Mouse (Mus musculus) mesoderm, embryonic 11.5 days (tissue): ENCODE measurements around the gene Nsun5.
A peak's percentile ranks its signal among the peaks of the same experiment; 100 is the strongest.

Source experiments
- DNase-seq: peaks from one replicate; pipeline ENCODE4 v3.0.0-alpha.2; 2012; ENCODE audit warnings: low read depth, low spot score

The Nsun5 gene

GRCm38 (mm10) chr5:135373601-135374000, 3.8 kb downstream of the Nsun5 start:
- DNase-seq: no peak

DNA sequence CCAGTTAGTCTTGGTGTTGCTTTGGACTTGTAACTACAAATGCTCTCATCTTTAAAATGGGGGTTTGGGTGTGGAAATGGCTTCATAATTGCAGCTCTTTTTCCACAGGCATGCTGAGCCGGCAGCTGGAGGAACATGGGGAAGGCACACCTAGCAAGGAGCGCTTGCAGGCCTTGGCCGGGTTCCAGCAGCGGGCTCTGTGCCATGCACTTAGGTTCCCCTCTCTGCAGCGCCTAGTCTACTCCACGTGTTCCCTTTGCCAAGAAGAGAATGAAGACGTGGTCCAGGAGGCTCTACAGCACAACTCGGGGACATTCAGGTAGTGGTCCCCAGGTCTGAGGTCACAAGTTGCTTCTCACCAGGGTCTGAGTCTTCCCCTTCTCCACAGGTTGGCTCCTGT, 5.4 kb downstream of the Nsun5 start:
- DNase-seq: no peak

DNA sequence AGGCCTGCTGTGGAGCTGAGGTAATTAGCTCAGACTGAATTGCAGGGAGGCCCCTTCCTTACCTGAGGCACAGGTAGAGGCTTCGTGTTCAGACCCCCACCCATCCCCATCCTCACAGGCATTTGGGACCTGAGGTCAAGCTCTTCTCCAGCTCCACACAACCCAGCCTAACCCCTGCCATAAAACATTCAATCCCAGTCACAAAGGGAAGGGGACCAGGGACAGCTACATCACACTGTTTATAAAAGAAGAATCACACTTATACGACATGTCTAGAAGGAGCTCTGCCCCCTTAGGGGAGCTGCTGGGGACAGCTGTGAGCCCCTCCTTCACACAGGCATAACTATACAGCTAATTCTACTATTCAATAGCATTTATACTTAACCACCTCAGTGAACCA, 6.6 kb downstream of the Nsun5 start:
- no peak for DNase-seq

GRCm38 (mm10) chr5:135380681-135381080, 10.9 kb downstream of the Nsun5 start:
- DNase-seq: no peak

- no peak for DNase-seq
These were observed 11.7 kb downstream of the Nsun5 start for GRCm38 (mm10) chr5:135381356-135381925.

GRCm38 (mm10) chr5:135382746-135383145, 13.0 kb downstream of the Nsun5 start:
- DNase-seq: no peak

DNA sequence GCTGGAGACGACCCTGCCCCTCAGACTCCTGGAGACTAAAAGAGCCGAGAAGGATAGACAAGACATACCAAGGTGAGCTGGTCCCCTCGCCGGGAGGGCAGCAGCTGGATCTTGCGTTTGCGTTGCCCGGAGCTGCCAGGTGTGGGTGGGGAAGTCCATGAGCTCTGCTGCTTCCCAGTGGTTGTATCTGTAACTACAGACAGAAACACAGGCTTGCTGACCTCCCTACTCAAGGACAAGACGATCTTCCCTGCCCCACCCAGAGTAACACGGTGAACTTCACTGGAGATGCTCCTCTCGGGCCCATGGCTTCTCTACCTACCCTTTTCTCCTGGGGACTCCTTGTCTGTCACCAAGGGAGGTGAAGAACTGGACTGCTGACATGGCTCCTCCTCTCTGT, 14.0 kb downstream of the Nsun5 start:
- no peak for DNase-seq

GRCm38 (mm10) chr5:135394004-135394823, 24.5 kb downstream of the Nsun5 start, which contains the start of gene Pom121:
Gene Pom121 (minus strand): TSS chr5:135394546.
- peak; percentile 95 for DNase-seq

DNA sequence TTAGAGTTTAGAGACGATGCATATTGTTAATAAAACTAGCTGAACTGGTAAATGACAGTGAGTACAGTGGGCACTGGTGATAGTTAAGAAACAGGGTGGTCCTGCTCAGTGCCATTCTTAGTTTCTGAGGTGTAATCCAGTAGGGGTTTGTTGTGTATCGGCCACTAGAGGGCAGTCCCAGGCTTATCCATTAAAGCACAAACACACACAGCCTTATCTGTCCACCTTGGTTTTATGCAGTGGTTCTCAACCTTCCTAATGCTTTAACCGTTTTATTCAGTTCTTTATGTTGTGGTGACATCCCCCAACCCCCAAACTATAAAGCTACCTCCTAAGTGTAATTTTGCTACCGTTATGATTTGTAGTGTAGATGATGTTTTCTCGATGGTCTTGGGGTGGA, 26.1 kb downstream of the Nsun5 start:
- peak; percentile 52 for DNase-seq

DNA sequence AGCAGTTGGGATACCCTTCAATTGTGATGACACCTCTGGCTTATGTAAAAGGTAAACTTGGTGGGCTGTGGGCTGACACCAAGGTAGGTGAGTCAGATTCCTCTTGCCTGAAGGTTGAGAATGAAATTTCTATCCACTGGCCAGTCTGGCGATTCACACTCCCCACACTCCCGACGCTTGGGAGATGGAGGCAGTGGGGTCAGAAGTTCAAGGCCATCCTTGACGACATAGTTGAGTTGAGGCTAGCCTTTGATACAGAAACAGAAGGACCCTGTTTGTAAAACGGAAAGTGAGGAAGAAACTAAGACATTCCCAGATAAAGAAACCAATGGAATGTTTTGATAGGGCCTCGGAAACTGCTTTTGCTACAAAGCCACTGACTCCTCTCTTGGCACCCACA, 29.6 kb downstream of the Nsun5 start:
- DNase-seq: no peak

GRCm38 (mm10) chr5:135400244-135400643, 30.5 kb downstream of the Nsun5 start:
- DNase-seq: peak; percentile 85

- DNase-seq: peak; percentile 49
These were observed 34.9 kb downstream of the Nsun5 start for GRCm38 (mm10) chr5:135404623-135405022.

GRCm38 (mm10) chr5:135405437-135405836, 35.7 kb downstream of the Nsun5 start:
- DNase-seq: no peak

DNA sequence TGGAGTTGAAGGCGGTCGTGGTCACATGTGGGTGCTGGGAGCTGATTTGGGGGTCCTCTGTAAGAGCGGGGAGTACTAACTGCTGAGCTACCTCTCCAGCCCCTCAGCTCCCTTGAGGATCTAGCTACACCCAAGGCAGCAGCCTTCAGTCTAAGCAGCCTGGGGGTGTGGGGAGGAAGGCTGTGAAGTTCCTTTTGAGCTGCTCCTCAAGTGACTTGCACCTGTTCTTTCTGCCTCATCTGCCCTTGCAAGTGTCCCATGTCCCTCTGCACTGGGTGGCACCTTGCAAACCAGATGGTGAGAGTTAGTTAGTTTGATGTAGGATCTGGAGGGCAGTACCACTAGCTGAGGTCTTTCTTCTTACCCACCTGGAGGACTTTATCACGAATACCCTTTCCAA, 38.4 kb downstream of the Nsun5 start:
- DNase-seq: no peak

DNA sequence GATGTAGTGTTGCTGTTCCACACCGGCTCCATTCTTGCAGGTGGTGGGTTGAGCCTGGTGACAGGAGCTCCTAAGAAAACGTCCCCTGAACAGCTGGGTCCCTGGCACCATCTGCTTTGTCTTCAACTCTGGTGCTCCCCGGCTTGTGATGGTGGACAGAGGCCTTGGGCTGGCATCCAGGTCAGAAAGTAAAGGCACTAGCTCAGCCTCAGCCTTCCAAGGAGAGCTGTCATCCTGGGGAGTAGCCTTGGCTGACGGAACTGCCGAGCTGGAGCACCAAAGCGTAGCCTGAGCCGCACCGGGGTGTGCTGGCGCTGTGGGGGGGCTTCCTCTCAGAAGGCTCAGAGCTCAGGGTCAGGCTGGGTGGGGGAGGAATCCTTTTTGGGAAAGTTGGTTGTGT, 40.5 kb downstream of the Nsun5 start:
- DNase-seq: no peak
